Mouse (Mus musculus) brain, embryonic 14.5 days (tissue): ENCODE data around the gene Rab13.

Experiments used
- CTCF ChIP-seq: fragments of 200-500 bp; IDR thresholded peaks from 2 replicates; pipeline ENCODE4 v1.5.1; 2012; ENCODE audit warnings: inconsistent platforms, mild to moderate bottlenecking, moderate library complexity, borderline replicate concordance; ENCODE audit not compliant: insufficient read depth, insufficient read length; ENCODE audit errors: extremely low read depth
- POLR2A ChIP-seq: fragments of 200-500 bp; IDR thresholded peaks from 2 replicates; pipeline ENCODE4 v1.6.1; 2012; ENCODE audit warnings: mild to moderate bottlenecking, inconsistent platforms, borderline replicate concordance; ENCODE audit not compliant: poor library complexity, insufficient read depth, insufficient read length, severe bottlenecking; ENCODE audit errors: extremely low read depth

GRCm38 (mm10) chr3:90266901-90267775 lies 53.6 kb downstream of the Rab13 start:
- TF ChIP-seq CTCF (no peak), POLR2A (no peak)
